In genomic region chr4:141602523-141603223, GRCm38 (mm10) we compare ENCODE assay signal across 13 mouse cellular contexts. TPM values are rescaled to one million over a fixed set of nuclear protein-coding genes. Genes with fewer than 3 reads are reported as not detected.
DNase-seq lines count a peak whose midpoint lies in the region; ATAC-seq and TF ChIP-seq lines count a peak whose summit lies in the region.
"Had no signal": no experiment of that assay in that cellular context is flagged by ENCODE, and none has a peak within 500 bp of the region (broad histone marks: within the 10 kb centered on the region; RNA-seq: fewer than 3 reads in every experiment).

No protein-coding gene starts in this region.

- no peak overlapping the region for H3K4me3 ChIP-seq in hindbrain, postnatal 0 days (ENCODE audit: low read length)
- no peak overlapping the region for H3K4me3 ChIP-seq in hindbrain, embryonic 10.5 days
- no peak overlapping the region for H3K4me3 ChIP-seq in ES-Bruce4 (ENCODE audit: low read depth, low read length)
- H3K4me3 ChIP-seq in kidney, postnatal 0 days (replicated peaks; ENCODE audit: low read depth, low read length) = no peak overlapping the region
- H3K4me3 ChIP-seq in liver, postnatal 0 days (ENCODE audit: low read depth, low read length) = no peak overlapping the region
- H3K4me3 ChIP-seq: forebrain, embryonic 15.5 days; layer of hippocampus, adult 2 months; myocyte had no signal

- TF ChIP-seq POLR2A in ES-Bruce4 (IDR thresholded peaks at IDR 0.05; ENCODE audit: insufficient read depth, low read length) = no peak

- no peak overlapping the region for H3K9ac ChIP-seq in hindbrain, postnatal 0 days (replicated peaks; ENCODE audit: low read length)
- H3K9ac ChIP-seq in ES-Bruce4 (ENCODE audit: low read depth, poor library complexity, severe bottlenecking) = no peak overlapping the region
- no peak overlapping the region for H3K9ac ChIP-seq in kidney, postnatal 0 days (ENCODE audit: low read depth, low read length)
- no peak overlapping the region for H3K9ac ChIP-seq in liver, postnatal 0 days (replicated peaks)
- H3K9ac ChIP-seq: forebrain, embryonic 15.5 days had no signal

- no peak for DNase-seq in hindbrain, postnatal 0 days (ENCODE audit: low spot score)
- DNase-seq in hindbrain, embryonic 10.5 days (ENCODE audit: low spot score) = no peak
- peak; percentile 57 to 77 for DNase-seq in heart, adult 9 months (ENCODE audit: low spot score in 2 of 2)
- peak; percentile 59 for DNase-seq in kidney, postnatal 0 days (ENCODE audit: low spot score)
- DNase-seq in right cerebral cortex, postnatal 10 days (ENCODE audit: low spot score in 2 of 2) = no peak
- no peak for DNase-seq in liver, postnatal 0 days
- DNase-seq in thymus, postnatal 36 days = no peak
- DNase-seq: left cerebral cortex, postnatal 4 days; lung, postnatal 4 days had no signal

- H3K27me3 ChIP-seq in hindbrain, postnatal 0 days (ENCODE audit: insufficient read depth, low read length) = no peaks in the 10 kb centered on the region
- peaks cover 43% of the 10 kb centered on the region for H3K27me3 ChIP-seq in hindbrain, embryonic 10.5 days (ENCODE audit: insufficient read depth, poor library complexity, severe bottlenecking)
- no peaks in the 10 kb centered on the region for H3K27me3 ChIP-seq in ES-Bruce4 (ENCODE audit: control insufficient read depth, insufficient read depth, low read length, poor library complexity, severe bottlenecking)
- H3K27me3 ChIP-seq in kidney, postnatal 0 days (ENCODE audit: insufficient read depth, low read length) = no peaks in the 10 kb centered on the region
- H3K27me3 ChIP-seq in liver, postnatal 0 days (ENCODE audit: insufficient read depth, low read length) = peaks cover 21% of the 10 kb centered on the region

- ATAC-seq in hindbrain, postnatal 0 days = no peak
- ATAC-seq in kidney, postnatal 0 days (replicated peaks; ENCODE audit: low FRiP score, low read depth) = no peak
- no peak for ATAC-seq in liver, postnatal 0 days
- ATAC-seq: forebrain, embryonic 15.5 days had no signal

- H3K36me3 ChIP-seq in hindbrain, postnatal 0 days (ENCODE audit: insufficient read depth, low read length) = no peaks in the 10 kb centered on the region
- H3K36me3 ChIP-seq in hindbrain, embryonic 10.5 days = no peaks in the 10 kb centered on the region
- no peaks in the 10 kb centered on the region for H3K36me3 ChIP-seq in ES-Bruce4 (ENCODE audit: control insufficient read depth, insufficient read depth, low read length, poor library complexity, severe bottlenecking)
- H3K36me3 ChIP-seq in kidney, postnatal 0 days (ENCODE audit: insufficient read depth, low read length) = no peaks in the 10 kb centered on the region
- no peaks in the 10 kb centered on the region for H3K36me3 ChIP-seq in liver, postnatal 0 days (replicated peaks; ENCODE audit: insufficient read depth, low read length)
- H3K36me3 ChIP-seq: forebrain, embryonic 15.5 days had no signal

- TF ChIP-seq CTCF in hindbrain, postnatal 0 days (IDR thresholded peaks at IDR 0.05; ENCODE audit: low read depth) = peak; percentile 22
- TF ChIP-seq CTCF in ES-Bruce4 (IDR thresholded peaks at IDR 0.05; ENCODE audit: low read depth, low read length) = no peak
- TF ChIP-seq CTCF in kidney, postnatal 0 days (IDR thresholded peaks at IDR 0.05; ENCODE audit: low read depth) = peak; percentile 40; the same call in 1 of the 2 replicates
- no peak for TF ChIP-seq CTCF in liver, postnatal 0 days (IDR thresholded peaks at IDR 0.05; ENCODE audit: low read depth)

- TF ChIP-seq EP300 in ES-Bruce4 (IDR thresholded peaks at IDR 0.05; ENCODE audit: insufficient read depth, low read depth, low read length) = peak; percentile 58; the same call in 1 of the 2 replicates
- TF ChIP-seq EP300 in liver, postnatal 0 days (IDR thresholded peaks at IDR 0.05; ENCODE audit: low read depth) = no peak

- no peaks in the 10 kb centered on the region for H3K4me1 ChIP-seq in hindbrain, postnatal 0 days (ENCODE audit: insufficient read depth, low read length)
- H3K4me1 ChIP-seq in hindbrain, embryonic 10.5 days (replicated peaks) = peaks cover 48% of the 10 kb centered on the region
- H3K4me1 ChIP-seq in ES-Bruce4 (ENCODE audit: control insufficient read depth, insufficient read depth, low read length) = peaks cover 10% of the 10 kb centered on the region
- peaks cover 24% of the 10 kb centered on the region for H3K4me1 ChIP-seq in kidney, postnatal 0 days (replicated peaks; ENCODE audit: insufficient read depth, low read length)
- H3K4me1 ChIP-seq in liver, postnatal 0 days (ENCODE audit: insufficient read depth) = peaks cover 20% of the 10 kb centered on the region

- H3K27ac ChIP-seq in hindbrain, postnatal 0 days = no peak overlapping the region
- no peak overlapping the region for H3K27ac ChIP-seq in hindbrain, embryonic 10.5 days
- no peak overlapping the region for H3K27ac ChIP-seq in ES-Bruce4 (ENCODE audit: insufficient read depth, low read length)
- peak overlapping the region; percentile 76 for H3K27ac ChIP-seq in kidney, postnatal 0 days
- no peak overlapping the region for H3K27ac ChIP-seq in liver, postnatal 0 days (ENCODE audit: low read depth)
- H3K27ac ChIP-seq: forebrain, embryonic 15.5 days; layer of hippocampus, adult 2 months had no signal

- WGBS in hindbrain, postnatal 0 days = 91% methylated on average over 11 of the region's 11 CpGs
- WGBS in hindbrain, embryonic 10.5 days = 77% methylated on average over 11 of the region's 11 CpGs
- 56% methylated on average over 11 of the region's 11 CpGs for whole genome bisulfite sequencing in kidney, postnatal 0 days
- WGBS in liver, postnatal 0 days (ENCODE audit: insufficient replicate concordance) = 56% methylated on average over 11 of the region's 11 CpGs

- no peaks in the 10 kb centered on the region for H3K9me3 ChIP-seq in hindbrain, postnatal 0 days (ENCODE audit: low read length)
- no peaks in the 10 kb centered on the region for H3K9me3 ChIP-seq in hindbrain, embryonic 10.5 days
- H3K9me3 ChIP-seq in ES-Bruce4 (replicated peaks; ENCODE audit: control insufficient read depth, insufficient read depth, low read length, poor library complexity, severe bottlenecking) = no peaks in the 10 kb centered on the region
- H3K9me3 ChIP-seq in kidney, postnatal 0 days (replicated peaks; ENCODE audit: low read length) = no peaks in the 10 kb centered on the region
- H3K9me3 ChIP-seq in liver, postnatal 0 days (ENCODE audit: low read length) = no peaks in the 10 kb centered on the region
- H3K9me3 ChIP-seq: forebrain, embryonic 15.5 days had no signal

- no peak overlapping the region for H3K4me2 ChIP-seq in hindbrain, postnatal 0 days (ENCODE audit: low read depth, low read length)
- no peak overlapping the region for H3K4me2 ChIP-seq in kidney, postnatal 0 days (ENCODE audit: low read length)
- H3K4me2 ChIP-seq in liver, postnatal 0 days (ENCODE audit: low read depth, low read length) = no peak overlapping the region
- H3K4me2 ChIP-seq: forebrain, embryonic 15.5 days had no signal

RNA-seq across cellular contexts. Expression of gene Fblim1, which starts 3.2 kb away (rescaled TPM):
- 22.5 and 26.7 TPM in 2 replicates for total RNA-seq in hindbrain, postnatal 0 days (2014; rRNA removed)
- 21.7 and 25.6 TPM in 2 replicates for polyA plus RNA-seq in hindbrain, postnatal 0 days (2015; fragmentation: Nextera tagmentation; extraction: Ambion mirVana)
- 33.7 and 34.4 TPM in 2 replicates for polyA plus RNA-seq in hindbrain, embryonic 10.5 days (2016; fragmentation: Nextera tagmentation; extraction: Ambion mirVana)
- 73.8 and 76.6 TPM in 2 replicates for polyA plus RNA-seq in ES-Bruce4 (2011; ENCODE audit: insufficient read depth, insufficient read length, low read depth, missing spikeins)
- 58.1 and 64.6 TPM in 2 replicates for polyA plus RNA-seq in kidney, postnatal 0 days (2015; fragmentation: Nextera tagmentation; extraction: Ambion mirVana)
- polyA plus RNA-seq in liver, postnatal 0 days (2015; fragmentation: Nextera tagmentation; extraction: Ambion mirVana) = 1.5 and 1.8 TPM in 2 replicates

RNA-seq across cellular contexts. Expression of gene Tmem82, which starts 15.8 kb away (rescaled TPM):
- 1.3 and 1.6 TPM in 2 replicates for total RNA-seq in hindbrain, postnatal 0 days (2014; rRNA removed)
- 1.3 and 1.5 TPM in 2 replicates for polyA plus RNA-seq in hindbrain, postnatal 0 days (2015; fragmentation: Nextera tagmentation; extraction: Ambion mirVana)
- polyA plus RNA-seq in hindbrain, embryonic 10.5 days (2016; fragmentation: Nextera tagmentation; extraction: Ambion mirVana) = 1.2 and 1.5 TPM in 2 replicates
- polyA plus RNA-seq in ES-Bruce4 (2011; ENCODE audit: insufficient read depth, insufficient read length, low read depth, missing spikeins) = 3.4 and 4.5 TPM in 2 replicates
- 7.7 and 9.5 TPM in 2 replicates for polyA plus RNA-seq in kidney, postnatal 0 days (2015; fragmentation: Nextera tagmentation; extraction: Ambion mirVana)
- 17.3 and 17.8 TPM in 2 replicates for polyA plus RNA-seq in liver, postnatal 0 days (2015; fragmentation: Nextera tagmentation; extraction: Ambion mirVana)

RNA-seq across cellular contexts. Expression of gene Slc25a34, which starts 20.9 kb away (rescaled TPM):
- 18.1 and 22.2 TPM in 2 replicates for total RNA-seq in hindbrain, postnatal 0 days (2014; rRNA removed)
- polyA plus RNA-seq in hindbrain, postnatal 0 days (2015; fragmentation: Nextera tagmentation; extraction: Ambion mirVana) = 3.0 and 3.6 TPM in 2 replicates
- 0.10 TPM in 1 of 2 replicates, not detected in the other for polyA plus RNA-seq in hindbrain, embryonic 10.5 days (2016; fragmentation: Nextera tagmentation; extraction: Ambion mirVana)
- polyA plus RNA-seq in ES-Bruce4 (2011; ENCODE audit: insufficient read depth, insufficient read length, low read depth, missing spikeins) = 0.82 and 1.8 TPM in 2 replicates
- 1.9 and 2.3 TPM in 2 replicates for polyA plus RNA-seq in kidney, postnatal 0 days (2015; fragmentation: Nextera tagmentation; extraction: Ambion mirVana)
- 0.40 and 0.76 TPM in 2 replicates for polyA plus RNA-seq in liver, postnatal 0 days (2015; fragmentation: Nextera tagmentation; extraction: Ambion mirVana)

Comparison
In these comparisons a context has a peak if more than half of its experiments do, and no peak if none do; other contexts are left out.
1. DNase-seq: peak in heart, adult 9 months (2 of 2) and kidney, postnatal 0 days (single experiment); none in hindbrain, postnatal 0 days (single experiment), hindbrain, embryonic 10.5 days (single experiment), right cerebral cortex, postnatal 10 days (0 of 2), liver, postnatal 0 days (single experiment) and thymus, postnatal 36 days (0 of 2).
2. CTCF ChIP-seq: peak in hindbrain, postnatal 0 days (single experiment) and kidney, postnatal 0 days (single experiment); none in ES-Bruce4 (single experiment) and liver, postnatal 0 days (single experiment).